Mouse (Mus musculus) midbrain, embryonic 16.5 days (tissue): Measurements from ENCODE around the gene Cd9. TPM values are rescaled to one million over a fixed set of nuclear protein-coding genes. Genes with fewer than 3 reads are reported as not detected.

ENCODE experiments used
- ATAC-seq: fragments of 200-750 bp; cut with Nextera tagmentation; 2 replicates; pipeline ENCODE4 v1.8.0; 2017; ENCODE audit warnings: moderate TSS enrichment
- H3K27ac ChIP-seq: fragments of 300-500 bp; sonication (generic); 2 replicates; pipeline ENCODE4 v1.5.1; 2014; ENCODE audit warnings: mild to moderate bottlenecking, low read length, mixed read lengths
- H3K27me3 ChIP-seq: fragments of 300-500 bp; sonication (generic); 2 replicates; pipeline ENCODE4 v1.6.1; 2014; ENCODE audit warnings: low read depth, low read length, mixed read lengths; ENCODE audit not compliant: control insufficient read depth, insufficient read depth
- H3K36me3 ChIP-seq: fragments of 300-500 bp; sonication (generic); 2 replicates; pipeline ENCODE4 v1.6.1; 2014; ENCODE audit warnings: mild to moderate bottlenecking, low read length, moderate library complexity, mixed read lengths; ENCODE audit not compliant: control insufficient read depth, insufficient read depth
- H3K4me1 ChIP-seq: fragments of 300-500 bp; sonication (generic); 2 replicates; pipeline ENCODE4 v1.6.1; 2014; ENCODE audit warnings: mild to moderate bottlenecking, low read length, mixed read lengths; ENCODE audit not compliant: control insufficient read depth, insufficient read depth
- H3K4me2 ChIP-seq: fragments of 300-500 bp; sonication (generic); 2 replicates; pipeline ENCODE4 v1.6.1; 2014; ENCODE audit warnings: mild to moderate bottlenecking, low read length, mixed read lengths
- H3K4me3 ChIP-seq: fragments of 300-500 bp; sonication (generic); 2 replicates; pipeline ENCODE4 v1.5.1; 2014; ENCODE audit warnings: low read depth, mild to moderate bottlenecking, low read length, moderate library complexity, mixed read lengths
- H3K9ac ChIP-seq: fragments of 300-500 bp; sonication (generic); 2 replicates; pipeline ENCODE4 v1.6.1; 2014; ENCODE audit warnings: low read depth, low read length, mixed read lengths
- H3K9me3 ChIP-seq: fragments of 300-500 bp; sonication (generic); replicated peaks from 2 replicates; pipeline ENCODE4 v1.6.1; 2014; ENCODE audit warnings: mild to moderate bottlenecking, low read length, mixed read lengths; ENCODE audit not compliant: control insufficient read depth, poor library complexity, severe bottlenecking
- WGBS: fragments of 180-500 bp; shearing (Covaris S2); extraction: QIAGEN DNeasy Blood & Tissue Kit; methylation state at CpG from one replicate; pipeline ENCODE4 v1.1.7; 2014; 5-methylcytosine and 5-hydroxymethylcytosine counted together
- polyA plus RNA-seq: library from polyadenylated mRNA; unstranded; fragments of >200 nt; fragmentation: Nextera tagmentation; extraction: Ambion mirVana; gene quantifications from 2 replicates; pipeline ENCODE4 v1.2.1, GENCODE M21; 2015

Gene Cd9
- polyA plus RNA-seq, 1 experiment from 2014 or later: 88.0 TPM

- no peak for ATAC-seq
Measured at GRCm38 (mm10) chr6:125436753-125437152, 57.8 kb downstream of the Cd9 start.

DNA sequence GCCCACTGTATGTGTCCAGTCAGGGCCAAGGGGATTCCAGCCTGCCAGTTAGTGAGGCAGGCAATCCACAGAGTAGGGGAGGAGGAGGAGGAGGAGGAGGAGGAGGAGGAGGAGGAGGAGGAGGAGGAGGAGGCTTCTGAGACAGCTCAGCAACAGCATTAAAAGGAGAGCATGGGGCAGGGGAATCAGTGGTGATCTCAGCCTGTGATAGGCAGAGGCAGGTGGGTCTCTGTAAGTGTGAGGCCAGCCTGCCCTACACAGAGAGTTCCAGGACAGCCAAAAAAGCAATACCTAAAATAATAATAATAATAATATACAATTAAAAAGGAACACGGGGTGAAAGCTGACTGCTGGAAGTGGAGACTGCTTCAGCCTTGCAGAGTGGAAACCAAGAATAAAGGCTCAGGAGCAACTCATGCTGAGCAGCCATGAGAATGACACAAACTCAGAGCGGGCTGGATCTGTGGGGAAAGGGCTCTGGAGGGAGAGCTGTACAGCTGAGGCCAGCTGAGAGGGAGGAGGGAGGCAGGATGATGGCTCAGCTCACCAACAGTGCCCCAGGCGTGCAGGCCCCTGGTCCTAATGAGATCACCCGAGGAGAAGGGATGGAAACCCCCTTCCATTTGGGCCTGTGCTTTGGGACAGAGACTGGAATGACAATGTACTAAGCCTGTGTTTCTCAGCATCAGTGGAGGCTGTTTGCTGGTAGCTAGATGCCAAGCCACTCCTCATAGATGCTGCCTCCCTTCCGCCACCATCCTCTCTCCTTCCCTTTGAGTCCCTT is 59.7 kb downstream of the Cd9 start:
- no peak overlapping the region for H3K4me3 ChIP-seq
- H3K27me3 ChIP-seq: no peaks in the 10 kb centered on the region
- no peaks in the 10 kb centered on the region for H3K36me3 ChIP-seq
- no peaks in the 10 kb centered on the region for H3K4me1 ChIP-seq
- H3K4me2 ChIP-seq: no peak overlapping the region
- H3K9ac ChIP-seq: no peak overlapping the region
- ATAC-seq: no peak
- no peak overlapping the region for H3K27ac ChIP-seq
- 52% methylated on average over 5 of the region's 5 CpGs for WGBS
- no peaks in the 10 kb centered on the region for H3K9me3 ChIP-seq

More at GRCm38 (mm10) chr6:125436753-125437152, 57.8 kb downstream of the Cd9 start:
- H3K36me3 ChIP-seq: no peaks in the 10 kb centered on the region
- H3K4me1 ChIP-seq: no peaks in the 10 kb centered on the region
- no peaks in the 10 kb centered on the region for H3K27me3 ChIP-seq
- no peak overlapping the region for H3K9ac ChIP-seq
- no peak overlapping the region for H3K4me2 ChIP-seq
- WGBS: 89% methylated on average over 3 of the region's 3 CpGs
- H3K9me3 ChIP-seq: no peaks in the 10 kb centered on the region
- no peak overlapping the region for H3K27ac ChIP-seq
- no peak overlapping the region for H3K4me3 ChIP-seq

DNA sequence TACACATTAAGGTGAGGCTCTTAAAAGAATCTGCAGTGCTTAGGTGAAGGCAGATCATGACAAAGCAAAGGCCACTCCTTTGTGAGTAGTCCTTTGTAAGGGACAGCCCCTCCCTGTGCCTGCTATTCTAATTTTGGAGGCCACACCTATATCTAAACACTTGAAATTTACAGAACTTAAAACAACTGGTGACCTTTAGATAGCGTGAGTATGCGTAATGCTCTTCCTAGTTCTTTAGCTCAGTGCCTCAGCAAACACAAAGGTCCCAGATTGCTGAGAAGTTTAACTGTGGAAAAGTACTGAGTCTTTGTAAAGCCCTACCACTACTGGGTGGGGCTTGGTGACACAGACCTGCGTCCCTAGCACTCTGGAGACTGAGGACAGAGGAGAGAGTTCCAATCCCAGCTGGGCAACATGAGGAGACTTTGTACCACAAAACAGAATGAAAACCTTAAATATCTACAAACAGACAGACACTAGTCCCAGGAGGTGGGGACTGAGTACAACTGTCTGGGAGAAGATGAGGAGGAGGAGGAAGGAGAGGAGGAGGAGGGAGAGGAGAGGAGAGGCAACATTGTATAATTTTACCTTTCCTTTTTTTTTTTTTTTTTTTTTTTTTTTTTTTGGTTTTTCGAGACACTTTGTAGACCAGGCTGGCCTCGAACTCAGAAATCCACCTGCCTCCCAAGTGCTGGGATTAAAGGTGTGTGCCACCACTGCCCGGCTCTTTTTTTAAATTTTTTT is 60.7 kb downstream of the Cd9 start:
- Histone ChIP-seq H3K36me3 (no peaks in the 10 kb centered on the region), H3K4me3 (no peak overlapping the region), H3K27ac (no peak overlapping the region), H3K27me3 (no peaks in the 10 kb centered on the region), H3K4me2 (no peak overlapping the region), H3K9ac (no peak overlapping the region), H3K9me3 (no peaks in the 10 kb centered on the region), H3K4me1 (no peaks in the 10 kb centered on the region)
- 79% methylated on average over 6 of the region's 6 CpGs for WGBS
- ATAC-seq: no peak

GRCm38 (mm10) chr6:125433257-125433656 is 61.3 kb downstream of the Cd9 start:
- Histone ChIP-seq H3K36me3 (no peaks in the 10 kb centered on the region), H3K4me2 (no peak overlapping the region), H3K27ac (no peak overlapping the region), H3K9me3 (no peaks in the 10 kb centered on the region), H3K4me1 (no peaks in the 10 kb centered on the region), H3K27me3 (no peaks in the 10 kb centered on the region), H3K4me3 (no peak overlapping the region), H3K9ac (no peak overlapping the region)
- 58% methylated on average over 3 of the region's 3 CpGs for WGBS
- ATAC-seq: no peak

- no peak overlapping the region for H3K4me3 ChIP-seq
Measured at GRCm38 (mm10) chr6:125432522-125432921, 62.1 kb downstream of the Cd9 start.

GRCm38 (mm10) chr6:125430982-125431381 is 63.6 kb downstream of the Cd9 start:
- H3K27ac ChIP-seq: no peak overlapping the region
- 63% methylated on average over 3 of the region's 3 CpGs for WGBS
- no peaks in the 10 kb centered on the region for H3K9me3 ChIP-seq
- H3K9ac ChIP-seq: no peak overlapping the region
- ATAC-seq: no peak
- no peaks in the 10 kb centered on the region for H3K36me3 ChIP-seq
- no peak overlapping the region for H3K4me3 ChIP-seq
- H3K4me1 ChIP-seq: no peaks in the 10 kb centered on the region
- H3K4me2 ChIP-seq: no peak overlapping the region
- H3K27me3 ChIP-seq: no peaks in the 10 kb centered on the region

More at GRCm38 (mm10) chr6:125432522-125432921, 62.1 kb downstream of the Cd9 start:
- 83% methylated on average over 7 of the region's 7 CpGs for WGBS
- Histone ChIP-seq H3K36me3 (no peaks in the 10 kb centered on the region), H3K27me3 (no peaks in the 10 kb centered on the region), H3K4me1 (no peaks in the 10 kb centered on the region), H3K4me2 (no peak overlapping the region), H3K9ac (no peak overlapping the region), H3K9me3 (no peaks in the 10 kb centered on the region), H3K27ac (no peak overlapping the region)
- ATAC-seq: no peak

- H3K4me2 ChIP-seq: no peak overlapping the region
- 13% methylated on average over 14 of the region's 14 CpGs for WGBS
- H3K27me3 ChIP-seq: no peaks in the 10 kb centered on the region
- no peak overlapping the region for H3K4me3 ChIP-seq
- H3K9ac ChIP-seq: no peak overlapping the region
- no peaks in the 10 kb centered on the region for H3K4me1 ChIP-seq
- H3K36me3 ChIP-seq: no peaks in the 10 kb centered on the region
- H3K9me3 ChIP-seq: no peaks in the 10 kb centered on the region
- no peak for ATAC-seq
- H3K27ac ChIP-seq: no peak overlapping the region
Measured at GRCm38 (mm10) chr6:125430358-125430958, 64.1 kb downstream of the Cd9 start.

GRCm38 (mm10) chr6:125429741-125430140 is 64.8 kb downstream of the Cd9 start:
- no peak for ATAC-seq
- H3K4me1 ChIP-seq: no peaks in the 10 kb centered on the region
- H3K9me3 ChIP-seq: no peaks in the 10 kb centered on the region
- no peaks in the 10 kb centered on the region for H3K36me3 ChIP-seq
- H3K4me3 ChIP-seq: no peak overlapping the region
- H3K4me2 ChIP-seq: no peak overlapping the region
- 81% methylated on average over 6 of the region's 6 CpGs for WGBS
- no peak overlapping the region for H3K9ac ChIP-seq
- H3K27me3 ChIP-seq: no peaks in the 10 kb centered on the region
- no peak overlapping the region for H3K27ac ChIP-seq
